Mouse (Mus musculus) 416B (cell line): ENCODE measurements around the gene Slc25a13.

Experiments
- DNase-seq: peaks from one replicate; pipeline ENCODE4 v3.0.0; 2011; ENCODE audit warnings: low read depth

Slc25a13 gene

GRCm38 (mm10) chr6:6167339-6168126 lies 49.4 kb downstream of the Slc25a13 start:
- DNase-seq = no peak

GRCm38 (mm10) chr6:6162993-6163623 lies 53.9 kb downstream of the Slc25a13 start:
- DNase-seq = no peak

GRCm38 (mm10) chr6:6162146-6162545 lies 54.8 kb downstream of the Slc25a13 start:
- no peak for DNase-seq

GRCm38 (mm10) chr6:6160645-6161426 lies 56.1 kb downstream of the Slc25a13 start:
- DNase-seq = no peak

- no peak for DNase-seq
These were observed 57.6 kb downstream of the Slc25a13 start for GRCm38 (mm10) chr6:6159221-6159859.

- DNase-seq = no peak
These were observed 63.5 kb downstream of the Slc25a13 start for GRCm38 (mm10) chr6:6153426-6153825.

- no peak for DNase-seq
These were observed 66.2 kb downstream of the Slc25a13 start for GRCm38 (mm10) chr6:6150811-6151210.

- no peak for DNase-seq
These were observed 67.2 kb downstream of the Slc25a13 start for GRCm38 (mm10) chr6:6149751-6150150.

- DNase-seq = peak; percentile 32
These were observed 67.6 kb downstream of the Slc25a13 start for GRCm38 (mm10) chr6:6149329-6149728.

GRCm38 (mm10) chr6:6145412-6145811 lies 71.6 kb downstream of the Slc25a13 start:
- no peak for DNase-seq

GRCm38 (mm10) chr6:6143525-6143924 lies 73.4 kb downstream of the Slc25a13 start:
- no peak for DNase-seq

- DNase-seq = no peak
These were observed 76.6 kb downstream of the Slc25a13 start for GRCm38 (mm10) chr6:6140370-6140769.

GRCm38 (mm10) chr6:6139061-6139460 lies 77.9 kb downstream of the Slc25a13 start:
- no peak for DNase-seq

- peak; percentile 6 for DNase-seq
These were observed 80.2 kb downstream of the Slc25a13 start for GRCm38 (mm10) chr6:6136812-6137211.

GRCm38 (mm10) chr6:6134935-6135334 lies 82.0 kb downstream of the Slc25a13 start:
- no peak for DNase-seq

GRCm38 (mm10) chr6:6133556-6134050 lies 83.4 kb downstream of the Slc25a13 start:
- no peak for DNase-seq

GRCm38 (mm10) chr6:6132047-6132446 lies 84.9 kb downstream of the Slc25a13 start:
- DNase-seq = no peak

GRCm38 (mm10) chr6:6125620-6126019 lies 91.4 kb downstream of the Slc25a13 start:
- no peak for DNase-seq

- no peak for DNase-seq
These were observed 95.1 kb downstream of the Slc25a13 start for GRCm38 (mm10) chr6:6121904-6122303.

GRCm38 (mm10) chr6:6120841-6121240 lies 96.1 kb downstream of the Slc25a13 start:
- DNase-seq = no peak

- no peak for DNase-seq
These were observed 101.2 kb downstream of the Slc25a13 start for GRCm38 (mm10) chr6:6115771-6116170.

GRCm38 (mm10) chr6:6113776-6114175 lies 103.2 kb downstream of the Slc25a13 start:
- no peak for DNase-seq
